Mouse (Mus musculus) kidney, adult 2 months (tissue): Measurements from ENCODE around the gene Eri3.

Experiments used
- CTCF ChIP-seq: fragments of 200-500 bp; conservative IDR thresholded peaks from 2 replicates; pipeline ENCODE4 v1.5.1; 2011; ENCODE audit warnings: low read depth, mild to moderate bottlenecking, control low read depth, low read length, moderate library complexity, mixed read lengths; ENCODE audit not compliant: insufficient read depth, insufficient read length
- POLR2A ChIP-seq: fragments of 200-500 bp; IDR thresholded peaks from one replicate; pipeline ENCODE4 v1.6.1; 2011; ENCODE audit warnings: low read depth, low read length, control low read depth

DNA sequence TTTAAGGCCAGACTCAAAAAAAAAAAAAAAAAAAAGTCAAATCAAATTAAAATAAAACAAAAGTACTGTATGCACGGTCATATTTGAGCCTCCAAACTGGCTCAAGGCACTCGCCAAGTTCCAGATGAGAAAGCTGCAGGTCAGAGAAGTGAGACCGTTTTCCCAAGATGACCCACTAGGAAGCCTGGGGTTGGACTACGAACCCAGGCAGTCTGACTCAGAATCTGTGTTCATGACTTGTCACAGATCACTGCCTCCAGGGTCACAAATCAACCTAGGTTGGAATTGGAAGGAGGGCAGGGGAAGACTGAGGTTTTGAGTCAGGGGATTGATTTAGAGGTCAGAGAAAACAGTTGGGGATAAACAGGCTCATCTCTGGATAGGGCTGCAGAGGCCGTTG lies 9.6 kb upstream of the Eri3 start:
- no peak for TF ChIP-seq POLR2A
- TF ChIP-seq CTCF: no peak
